Mouse (Mus musculus): Measurements from ENCODE around the gene Wnt3a. TPM values are rescaled to one million over a fixed set of nuclear protein-coding genes. Genes with fewer than 3 reads are reported as not detected.
A peak's percentile ranks its signal among the peaks of the same experiment; 100 is the strongest.

Gene Wnt3a
- polyA plus RNA-seq, 1 experiment, result not detected

GRCm38 (mm10) chr11:59209003-59209441 lies 81.5 kb downstream of the Wnt3a start:
- Histone ChIP-seq H3K36me3 (ENCODE audit: control insufficient read depth, insufficient read depth, low read length) (0 out of 2 replicates have a peak, but pooled peaks cover 2% of the 10 kb centered on the region), H3K4me3 (ENCODE audit: insufficient read depth, low read depth, low read length) (peak overlapping the region; percentile 61), H3K4me1 (ENCODE audit: control insufficient read depth, insufficient read depth, low read length) (peaks cover 8% of the 10 kb centered on the region; the same call in 1 of the 2 replicates), H3K27ac (ENCODE audit: insufficient read depth, low read depth, low read length) (no peak overlapping the region), H3K27me3 (replicated peaks; ENCODE audit: control insufficient read depth, insufficient read depth, low read length) (no peaks in the 10 kb centered on the region)
- TF ChIP-seq CTCF (conservative IDR thresholded peaks at IDR 0.05; ENCODE audit: insufficient read depth, insufficient read length, low read depth, low read length) (peak; percentile 84), POLR2A (IDR thresholded peaks at IDR 0.05; ENCODE audit: low read depth, low read length) (no peak)
- peak; percentile 82 for DNase-seq
- 2% methylated on average over 18 of the region's 18 CpGs for WGBS

DNA sequence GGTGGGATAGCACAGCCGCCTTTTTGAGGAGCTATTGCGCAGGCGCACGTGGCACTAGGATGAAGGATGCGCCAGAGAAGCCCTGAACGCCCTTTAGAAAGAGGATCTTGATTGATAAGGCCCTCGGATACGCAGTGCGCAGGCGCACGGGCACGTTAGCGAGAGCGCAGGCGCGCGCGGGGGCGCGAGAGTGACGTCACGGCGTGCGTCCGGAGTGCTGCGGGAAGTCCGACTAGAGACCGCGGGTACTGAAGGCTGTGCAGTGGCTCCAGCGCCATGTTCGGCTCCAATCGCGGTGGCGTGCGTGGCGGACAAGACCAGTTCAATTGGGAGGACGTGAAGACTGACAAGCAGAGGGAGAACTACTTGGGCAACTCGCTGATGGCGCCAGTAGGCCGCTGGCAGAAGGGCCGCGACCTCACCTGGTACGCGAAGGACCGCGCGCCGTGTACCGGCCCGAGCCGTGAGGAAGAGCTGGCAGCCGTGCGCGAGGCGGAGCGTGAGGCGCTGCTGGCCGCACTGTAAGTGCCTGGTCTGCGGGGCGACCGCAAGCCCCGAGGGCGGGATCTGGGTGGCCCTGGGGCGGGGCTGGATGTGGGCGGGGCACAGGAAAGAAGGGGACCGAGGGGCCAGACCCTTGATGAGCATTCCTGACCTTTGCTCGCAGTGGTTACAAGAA lies 82.3 kb downstream of the Wnt3a start, which contains the start of gene 2310033P09Rik:
TSS of gene 2310033P09Rik (plus strand) at position 169 of the 679 bp plus-strand sequence.
- Histone ChIP-seq H3K36me3 (ENCODE audit: control insufficient read depth, insufficient read depth, low read length) (0 out of 2 replicates have a peak, but pooled peaks cover 2% of the 10 kb centered on the region), H3K4me3 (ENCODE audit: insufficient read depth, low read depth, low read length) (peak within 1 kb of the TSS; percentile 61), H3K27ac (ENCODE audit: insufficient read depth, low read depth, low read length) (peak within 1 kb of the TSS; percentile 53), H3K27me3 (replicated peaks; ENCODE audit: control insufficient read depth, insufficient read depth, low read length) (no peaks in the 10 kb centered on the region), H3K4me1 (ENCODE audit: control insufficient read depth, insufficient read depth, low read length) (peaks cover 8% of the 10 kb centered on the region; the same call in 1 of the 2 replicates)
- TF ChIP-seq CTCF (conservative IDR thresholded peaks at IDR 0.05; ENCODE audit: insufficient read depth, insufficient read length, low read depth, low read length) (no peak), POLR2A (IDR thresholded peaks at IDR 0.05; ENCODE audit: low read depth, low read length) (peak; percentile 64)
- DNase-seq, result peak; percentile 95
- under 1% methylated on average over 67 of the region's 67 CpGs for WGBS

DNA sequence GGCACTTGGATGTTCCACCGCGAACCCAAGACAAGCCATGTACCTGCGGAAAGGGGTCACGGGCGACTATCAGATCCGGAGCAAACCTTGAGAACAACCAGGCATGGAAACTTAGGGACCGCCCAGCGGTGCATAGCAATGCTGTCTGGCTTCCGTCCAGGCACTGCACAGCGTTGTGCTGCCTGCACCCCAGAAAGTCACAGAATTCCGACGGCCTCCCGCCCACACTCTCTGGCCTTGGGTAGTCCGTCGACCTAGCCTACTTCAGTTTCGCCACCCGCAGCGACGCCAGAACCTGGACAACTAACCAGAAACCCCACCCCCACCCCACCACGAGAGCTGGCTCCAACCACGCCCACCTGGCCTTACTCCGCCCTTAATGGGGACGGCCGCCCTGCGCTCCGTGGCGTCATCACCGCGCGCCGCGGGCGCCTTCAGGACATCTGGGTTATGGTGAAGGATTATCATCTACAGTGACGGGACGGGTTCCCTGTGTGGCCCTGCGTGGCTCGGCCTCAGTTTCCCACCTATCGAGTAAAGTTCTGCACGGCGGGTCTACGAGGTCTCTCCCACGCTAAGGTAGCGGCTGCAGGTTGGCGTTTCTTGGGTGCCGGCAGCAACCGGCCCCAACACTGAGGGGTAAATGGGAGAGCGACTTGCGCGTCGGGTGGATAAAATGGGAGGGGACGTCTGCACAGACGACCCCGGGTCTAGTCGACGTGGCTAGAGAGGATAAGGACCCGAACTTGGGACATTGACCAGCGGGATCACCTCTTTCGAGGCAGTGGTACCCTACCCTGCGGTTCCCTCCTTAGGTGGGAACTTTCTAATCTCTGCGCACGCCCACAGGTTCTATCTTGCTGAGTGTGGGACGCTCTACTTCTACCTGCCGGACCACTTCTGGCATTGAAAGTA lies 88.2 kb downstream of the Wnt3a start, which contains the start of gene Mrpl55:
TSS of gene Mrpl55 (plus strand) at position 406 of the 915 bp plus-strand sequence.
- peak within 1 kb of the TSS; percentile 80 for H3K4me3 ChIP-seq (ENCODE audit: insufficient read depth, low read depth, low read length)
- peak; percentile 96 for DNase-seq
- WGBS, result under 1% methylated on average over 63 of the region's 63 CpGs
- no peaks in the 10 kb centered on the region; the same call in 1 of the 2 replicates for H3K4me1 ChIP-seq (ENCODE audit: control insufficient read depth, insufficient read depth, low read length)
- no peaks in the 10 kb centered on the region for H3K36me3 ChIP-seq (ENCODE audit: control insufficient read depth, insufficient read depth, low read length)
- TF ChIP-seq POLR2A (IDR thresholded peaks at IDR 0.05; ENCODE audit: low read depth, low read length), result peak; percentile 5
- TF ChIP-seq CTCF (conservative IDR thresholded peaks at IDR 0.05; ENCODE audit: insufficient read depth, insufficient read length, low read depth, low read length), result no peak
- no peaks in the 10 kb centered on the region for H3K27me3 ChIP-seq (replicated peaks; ENCODE audit: control insufficient read depth, insufficient read depth, low read length)
- H3K27ac ChIP-seq (ENCODE audit: insufficient read depth, low read depth, low read length), result peak within 1 kb of the TSS; percentile 81

GRCm38 (mm10) chr11:59201216-59202002 lies 89.1 kb downstream of the Wnt3a start:
- Histone ChIP-seq H3K27ac (ENCODE audit: insufficient read depth, low read depth, low read length) (peak overlapping the region; percentile 81; the same call in 1 of the 2 replicates), H3K36me3 (ENCODE audit: control insufficient read depth, insufficient read depth, low read length) (no peaks in the 10 kb centered on the region), H3K4me3 (ENCODE audit: insufficient read depth, low read depth, low read length) (peak overlapping the region; percentile 80), H3K27me3 (replicated peaks; ENCODE audit: control insufficient read depth, insufficient read depth, low read length) (no peaks in the 10 kb centered on the region), H3K4me1 (ENCODE audit: control insufficient read depth, insufficient read depth, low read length) (no peaks in the 10 kb centered on the region; the same call in 1 of the 2 replicates)
- no peak for DNase-seq
- no peak for TF ChIP-seq POLR2A (IDR thresholded peaks at IDR 0.05; ENCODE audit: low read depth, low read length)
- no peak for TF ChIP-seq CTCF (conservative IDR thresholded peaks at IDR 0.05; ENCODE audit: insufficient read depth, insufficient read length, low read depth, low read length)
- WGBS, result 27% methylated on average over 16 of the region's 16 CpGs

Other genes with a start within 250 kb of the Wnt3a start
- gene Obscn, start 154.3 kb downstream of the Wnt3a start, polyA plus RNA-seq (2012; rRNA removed), result 0.15 and 6.2 TPM in 2 replicates
- gene Iba57, start 127.0 kb downstream of the Wnt3a start, polyA plus RNA-seq (2012; rRNA removed), result 8.3 and 8.8 TPM in 2 replicates
- gene Gjc2, start 107.5 kb downstream of the Wnt3a start, polyA plus RNA-seq (2012; rRNA removed), result 1.4 and 1.8 TPM in 2 replicates
- gene Guk1, start 98.5 kb downstream of the Wnt3a start, polyA plus RNA-seq (2012; rRNA removed), result 137 and 144 TPM in 2 replicates
- 56.3 and 58.2 TPM in 2 replicates for gene Mrpl55, start 88.3 kb downstream of the Wnt3a start, polyA plus RNA-seq (2012; rRNA removed)
- 19.8 and 22.1 TPM in 2 replicates for gene 2310033P09Rik, start 82.4 kb downstream of the Wnt3a start, polyA plus RNA-seq (2012; rRNA removed)
- gene Arf1, start 62.5 kb downstream of the Wnt3a start, polyA plus RNA-seq (2012; rRNA removed), result 490 and 503 TPM in 2 replicates
- 1.7 and 1.8 TPM in 2 replicates for gene Wnt9a, start 16.2 kb upstream of the Wnt3a start, polyA plus RNA-seq (2012; rRNA removed)
- gene Prss38, start 84.9 kb upstream of the Wnt3a start, polyA plus RNA-seq (2012; rRNA removed), result not detected in 2 replicates
- gene Jmjd4, start 159.3 kb upstream of the Wnt3a start, polyA plus RNA-seq (2012; rRNA removed), result 6.2 and 7.2 TPM in 2 replicates
- 91.7 and 104 TPM in 2 replicates for gene Snap47, start 160.4 kb upstream of the Wnt3a start, polyA plus RNA-seq (2012; rRNA removed)
- gene Zfp867, start 181.7 kb upstream of the Wnt3a start, polyA plus RNA-seq (2012; rRNA removed), result 0.50 and 0.61 TPM in 2 replicates
- gene Zkscan17, start 236.0 kb upstream of the Wnt3a start, polyA plus RNA-seq (2012; rRNA removed), result 11.0 and 12.7 TPM in 2 replicates